Mouse (Mus musculus): ENCODE results near the gene Bcar3. TPM values are rescaled to one million over a fixed set of nuclear protein-coding genes. Genes with fewer than 3 reads are reported as not detected.
"Not testable (repeated sequence)": the region's sequence is repeated elsewhere in the genome, so short reads cannot be mapped to it uniquely, and the experiment has no call there.

The Bcar3 gene
- total RNA-seq, 2 experiments from 2014 or later = 8.0 to 9.1 TPM

DNA sequence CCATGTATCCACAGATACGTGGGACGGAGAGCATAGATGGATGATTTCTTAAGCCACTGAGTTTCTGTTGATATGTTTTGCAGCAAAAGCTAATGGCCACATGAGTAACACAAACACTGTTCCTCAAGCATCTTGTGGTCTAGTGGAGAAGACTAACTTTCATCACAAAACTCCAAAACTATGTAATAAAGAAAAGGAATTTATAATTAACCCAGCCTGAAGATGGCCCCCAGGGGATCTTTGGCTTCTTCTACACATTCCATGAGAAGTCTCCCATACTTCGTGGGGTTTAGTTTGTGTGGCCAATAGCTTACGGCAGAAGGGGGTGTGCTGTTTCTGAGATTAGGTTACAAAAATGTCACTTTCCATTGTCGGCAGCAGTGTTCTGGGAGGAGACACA, 92.5 kb downstream of the Bcar3 start:
- DNase-seq = no peak

DNA sequence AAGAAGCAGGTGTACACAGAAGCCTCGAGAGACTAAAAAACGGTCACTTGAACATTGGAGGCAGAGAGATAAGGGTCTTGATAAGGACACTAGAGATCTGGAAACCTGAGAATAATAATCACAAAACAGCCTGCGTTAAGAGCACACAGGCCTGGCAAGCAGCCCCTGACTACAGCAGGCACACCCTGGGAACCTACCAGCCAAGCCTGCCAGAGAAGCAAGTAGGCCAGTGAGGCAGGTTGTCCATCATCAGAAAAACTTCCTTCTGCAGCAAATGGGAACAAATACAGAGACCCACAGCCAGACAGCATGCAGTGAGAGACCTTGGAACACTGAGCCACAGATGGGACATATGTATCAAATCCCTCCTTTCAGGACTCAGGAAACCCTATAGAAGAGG, 93.8 kb downstream of the Bcar3 start:
- DNase-seq = no peak

DNA sequence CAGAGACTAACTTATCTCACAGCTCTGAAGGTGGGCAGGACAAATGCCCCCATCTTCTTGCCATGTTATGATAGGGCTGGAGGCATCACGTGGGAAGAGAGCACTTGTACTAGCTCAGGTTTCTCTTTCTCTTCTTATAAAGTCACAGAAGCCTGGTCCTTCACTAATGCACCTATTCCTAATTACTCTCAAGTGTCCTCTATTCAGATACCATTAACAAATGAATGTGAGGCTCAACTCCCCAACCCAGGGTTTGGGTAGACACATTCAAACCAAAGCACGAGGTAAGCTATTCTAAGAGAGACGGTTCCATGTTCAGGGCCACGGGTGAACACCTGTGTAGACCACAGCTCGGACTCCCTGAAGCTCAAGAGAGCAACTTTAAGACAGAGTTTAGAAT, 96.0 kb downstream of the Bcar3 start:
- DNase-seq = no peak

DNA sequence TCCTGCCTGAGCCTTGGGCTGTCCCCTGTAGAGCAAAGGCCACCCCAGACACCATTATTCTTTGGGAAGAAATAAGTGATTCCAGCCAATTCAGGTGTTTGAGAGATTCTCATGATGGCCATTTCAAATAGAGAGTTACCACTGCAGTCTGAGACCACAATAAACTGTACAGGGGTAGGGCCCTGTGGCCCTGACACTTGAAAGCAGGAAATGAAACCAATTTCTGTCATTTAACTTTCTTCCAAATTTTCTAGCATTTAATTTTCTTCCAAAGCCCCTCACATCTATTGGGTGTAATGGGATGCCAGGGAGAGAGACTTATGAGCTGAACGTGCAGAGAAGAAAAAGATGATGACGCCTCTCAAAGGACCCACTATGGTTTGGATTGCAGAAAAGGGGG, 97.2 kb downstream of the Bcar3 start:
- DNase-seq = no peak

DNA sequence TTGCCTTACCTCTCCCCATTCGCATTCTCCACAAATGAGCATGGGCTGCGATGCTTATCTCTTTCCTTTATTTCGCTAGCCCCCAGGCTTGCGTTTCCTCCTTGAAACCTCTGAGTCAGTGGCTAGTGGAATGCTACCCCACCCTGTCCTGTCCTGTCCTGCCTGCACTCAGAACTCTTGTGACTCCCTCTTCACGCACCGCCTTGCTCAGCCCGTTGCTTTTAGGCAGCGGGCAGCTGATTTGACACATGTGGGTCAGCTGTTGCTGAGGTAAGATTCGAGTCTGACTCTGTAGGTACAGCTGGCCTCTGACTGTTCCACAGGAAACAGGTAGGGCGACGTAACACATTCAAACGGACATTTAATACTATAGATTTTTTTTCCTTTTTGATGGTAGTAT, 97.9 kb downstream of the Bcar3 start:
- DNase-seq = no peak

DNA sequence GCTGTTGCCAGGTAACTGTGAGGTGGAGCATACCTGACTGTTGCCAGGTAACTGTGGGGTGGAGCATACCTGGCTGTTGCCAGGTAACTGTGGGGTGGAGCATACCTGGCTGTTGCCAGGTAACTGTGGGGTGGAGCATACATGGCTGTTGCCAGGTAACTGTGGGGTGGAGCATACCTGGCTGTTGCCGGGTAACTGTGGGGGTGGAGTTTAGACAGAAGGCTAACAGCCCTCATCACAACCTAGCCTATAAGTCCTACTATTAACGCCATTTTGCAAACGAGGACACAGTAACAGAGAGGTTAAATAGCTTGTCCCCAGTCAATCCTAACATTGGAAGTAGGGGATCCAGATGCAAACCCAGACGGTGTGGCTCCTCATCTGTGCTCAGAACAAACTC, 99.5 kb downstream of the Bcar3 start:
- not testable (repeated sequence) for DNase-seq

DNA sequence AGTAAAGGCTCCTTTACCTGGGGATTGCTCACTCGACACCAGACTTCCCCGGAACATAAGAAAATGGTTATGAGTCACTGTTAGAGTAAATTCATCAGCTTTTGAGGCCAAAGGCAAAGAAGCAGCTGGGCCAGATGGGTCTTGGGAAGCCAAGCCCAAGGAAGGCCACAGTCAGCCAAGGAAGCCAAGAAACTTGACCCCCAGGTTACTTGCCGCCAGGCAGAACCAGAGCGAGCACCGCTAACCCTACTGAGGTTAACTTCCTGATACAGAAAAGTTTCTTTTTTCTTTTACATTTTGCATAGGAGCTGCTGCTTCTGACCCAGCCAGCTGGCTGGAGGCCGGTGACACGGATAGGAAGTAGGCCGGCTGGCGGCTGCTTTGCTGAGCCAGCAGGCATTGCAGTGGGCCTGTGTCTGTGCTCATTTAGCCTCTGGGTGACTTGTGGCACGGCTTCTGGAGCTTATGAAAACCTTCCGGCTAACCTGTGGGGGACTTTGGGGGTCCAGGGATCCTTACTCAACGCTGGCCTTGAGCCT, 100.0 kb downstream of the Bcar3 start:
- DNase-seq = no peak

DNA sequence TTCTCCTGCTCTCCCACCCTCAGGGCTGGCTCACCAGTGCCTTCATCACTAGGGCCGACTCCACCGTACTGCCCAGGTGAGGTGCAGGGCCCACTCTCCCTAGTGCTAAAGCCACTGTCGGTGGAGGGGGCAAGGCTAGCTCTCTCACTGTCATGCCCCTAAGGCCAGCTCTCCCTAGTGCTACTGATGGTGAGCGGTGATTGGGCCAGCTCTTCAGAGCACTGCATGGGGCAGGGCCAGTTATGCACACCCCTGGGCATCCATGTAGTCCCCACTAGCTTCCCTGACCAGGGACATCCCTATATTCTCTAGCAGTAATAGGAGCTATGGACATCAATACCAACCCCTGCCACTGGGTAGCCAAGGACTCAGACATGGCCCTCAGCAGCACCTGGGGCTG, 103.0 kb downstream of the Bcar3 start:
- DNase-seq = no peak

DNA sequence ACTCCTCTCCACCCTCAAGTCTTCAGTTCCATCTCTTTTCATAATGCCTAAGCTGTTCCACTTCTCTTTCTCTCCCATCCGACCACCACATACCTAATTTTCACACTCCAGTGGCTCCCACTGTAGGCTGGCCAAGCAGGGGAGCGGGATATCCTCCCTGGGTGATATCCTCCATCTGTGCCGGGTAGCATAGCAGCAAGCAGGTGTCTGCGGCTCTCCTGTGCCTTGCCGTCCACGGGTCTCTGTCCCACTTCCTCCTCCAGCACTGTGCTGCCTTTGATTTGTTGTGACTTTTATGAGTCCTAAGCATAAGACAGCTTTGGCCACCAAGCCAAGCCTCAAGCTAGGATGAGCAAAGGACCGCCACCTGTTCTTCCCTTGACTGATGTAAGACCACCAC, 103.5 kb downstream of the Bcar3 start:
- no peak for DNase-seq

DNA sequence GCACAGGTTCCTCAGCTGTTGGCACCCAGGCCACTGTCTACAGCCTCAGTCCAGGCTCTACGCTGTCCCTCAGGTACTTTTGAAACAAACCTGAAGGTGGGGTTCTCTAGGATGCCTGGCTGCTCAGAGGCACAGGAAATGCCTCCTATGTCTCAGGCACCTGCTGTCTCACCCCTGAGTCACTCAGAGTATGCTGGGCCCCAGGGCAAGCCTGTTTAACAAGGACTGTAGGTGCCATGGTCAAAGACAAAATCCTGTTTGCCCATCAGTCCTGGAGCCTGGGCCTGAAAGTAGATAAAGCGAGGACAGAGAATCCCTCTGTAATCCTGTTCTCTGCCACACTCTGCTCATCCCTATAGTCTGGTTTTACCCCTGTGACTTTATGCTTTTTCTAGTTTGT, 107.1 kb downstream of the Bcar3 start:
- DNase-seq = no peak

DNA sequence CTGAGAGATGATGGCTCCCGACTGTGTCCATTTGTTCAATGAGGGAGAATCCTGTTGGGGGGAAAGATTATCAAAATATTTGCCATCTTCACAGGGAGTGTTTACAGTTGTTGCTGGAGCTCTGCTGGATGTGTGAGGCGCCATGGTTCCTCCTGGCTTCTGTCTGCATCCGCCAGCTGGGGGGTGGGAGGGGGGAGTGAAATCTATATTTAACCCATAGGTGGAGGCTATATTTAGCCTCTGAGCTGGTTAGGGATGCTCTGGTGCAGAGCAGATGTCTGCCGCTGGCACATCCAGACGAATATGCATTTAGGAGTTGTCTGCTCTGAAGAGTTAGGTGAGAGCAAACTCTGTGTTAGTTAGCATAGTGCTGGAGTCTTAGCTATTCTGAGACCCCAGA, 108.2 kb downstream of the Bcar3 start:
- no peak for DNase-seq

DNA sequence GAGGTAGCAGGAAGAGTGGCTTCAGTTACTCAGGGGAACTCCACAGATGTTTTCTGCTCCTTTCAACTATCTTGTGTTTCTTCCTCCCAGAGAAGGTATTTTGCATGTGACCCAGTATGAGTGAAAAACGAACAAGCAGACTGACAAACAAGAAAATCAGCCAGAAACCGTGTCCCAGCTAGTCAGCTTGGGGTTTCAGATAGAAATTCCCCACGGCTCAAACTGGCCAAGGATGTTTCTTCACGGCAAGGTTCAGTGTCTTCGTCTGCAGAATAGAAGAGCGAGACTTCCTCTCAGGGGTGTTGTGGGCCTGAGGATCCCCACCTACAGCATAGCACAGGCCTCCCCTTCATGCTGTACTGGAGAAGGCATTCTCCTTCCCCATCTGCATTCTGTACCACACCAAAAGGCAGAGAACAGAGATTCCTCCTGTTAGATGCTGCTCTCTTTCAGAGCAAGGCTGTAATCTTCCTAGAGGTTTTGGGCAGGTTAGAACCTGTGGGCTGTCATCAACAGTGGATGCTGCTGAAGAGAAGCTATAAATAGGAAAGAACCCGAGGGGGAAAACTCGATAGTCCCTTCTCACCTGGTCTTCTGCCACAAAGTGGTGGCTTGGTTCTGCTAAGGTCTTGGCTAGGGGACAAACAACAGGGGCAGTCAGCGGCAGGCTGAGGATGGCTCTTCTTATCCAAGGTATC, 110.1 kb downstream of the Bcar3 start:
- no peak for DNase-seq

DNA sequence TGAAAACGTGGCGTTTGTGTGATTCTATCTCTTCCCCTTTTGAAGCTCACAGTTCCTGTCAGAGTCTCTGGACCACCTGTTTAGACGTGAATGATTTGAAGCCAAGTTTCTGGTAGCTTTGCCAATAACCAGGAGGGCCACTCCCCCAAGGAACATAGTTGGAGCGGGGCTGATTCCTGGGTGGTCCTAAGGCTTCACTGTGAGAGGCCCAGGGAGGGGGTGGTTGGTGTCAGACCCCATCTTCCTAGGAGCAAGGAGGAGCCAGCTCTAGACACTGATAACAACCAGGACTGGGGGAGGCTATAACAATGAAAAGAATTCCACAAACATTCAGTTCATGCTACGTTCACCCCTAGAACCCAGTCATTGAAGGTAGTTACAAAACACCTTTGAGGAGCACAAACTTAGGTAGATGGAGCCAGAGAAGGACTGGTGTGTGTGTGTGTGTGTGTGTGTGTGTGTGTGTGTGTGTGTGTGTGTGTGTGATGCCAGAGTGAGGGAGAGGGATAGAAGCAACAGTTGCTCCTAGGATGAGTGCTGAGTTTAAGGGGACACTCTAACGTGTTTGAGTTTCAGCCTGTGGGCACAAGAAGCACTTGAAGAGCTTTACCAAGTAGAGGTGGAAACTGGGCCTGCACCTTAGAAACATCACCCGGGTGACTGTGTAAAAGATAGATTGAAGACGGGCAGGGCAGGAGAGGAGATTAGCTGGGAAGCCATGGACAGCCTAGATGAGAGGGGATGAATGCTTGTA, 111.4 kb downstream of the Bcar3 start:
- no peak for DNase-seq

DNA sequence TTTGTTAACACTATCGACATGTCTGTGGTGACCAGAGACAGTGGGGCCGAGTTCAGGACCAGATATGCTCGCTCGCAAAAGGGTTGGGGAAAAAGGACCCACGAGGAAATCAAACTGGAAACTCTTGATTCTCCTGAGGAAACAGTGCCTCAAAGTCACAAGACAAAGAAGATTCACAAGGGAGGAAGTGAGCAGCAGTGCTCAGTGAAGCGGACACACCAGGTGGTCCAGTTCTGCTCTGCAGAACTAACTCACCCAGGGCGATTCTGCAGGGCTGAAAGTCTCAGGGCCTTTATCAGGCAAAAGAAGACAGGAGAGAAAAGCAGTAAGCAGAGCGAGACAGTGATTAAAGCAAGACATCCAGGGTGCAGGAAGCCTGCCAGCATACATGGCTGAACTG, 112.5 kb downstream of the Bcar3 start:
- no peak for DNase-seq

DNA sequence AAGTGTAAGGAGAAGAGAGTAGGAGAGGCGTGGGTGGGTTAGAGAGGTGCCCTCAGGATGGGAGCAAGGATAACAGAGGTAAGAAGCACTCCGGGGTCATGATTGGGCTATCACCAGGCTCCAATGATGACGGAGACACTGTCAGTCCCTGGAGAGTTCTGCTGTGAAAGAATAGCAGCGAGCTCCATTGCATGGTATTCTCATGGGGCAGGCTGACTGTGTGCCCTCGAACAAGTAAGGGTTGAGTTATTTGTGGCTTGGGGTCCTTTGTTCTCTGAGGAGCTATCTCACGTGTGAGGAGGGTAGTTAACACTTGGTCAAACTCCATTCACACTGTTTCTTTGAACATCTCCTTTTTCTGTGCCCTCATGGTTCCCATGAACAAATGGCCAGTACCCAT, 113.8 kb downstream of the Bcar3 start:
- no peak for DNase-seq

DNA sequence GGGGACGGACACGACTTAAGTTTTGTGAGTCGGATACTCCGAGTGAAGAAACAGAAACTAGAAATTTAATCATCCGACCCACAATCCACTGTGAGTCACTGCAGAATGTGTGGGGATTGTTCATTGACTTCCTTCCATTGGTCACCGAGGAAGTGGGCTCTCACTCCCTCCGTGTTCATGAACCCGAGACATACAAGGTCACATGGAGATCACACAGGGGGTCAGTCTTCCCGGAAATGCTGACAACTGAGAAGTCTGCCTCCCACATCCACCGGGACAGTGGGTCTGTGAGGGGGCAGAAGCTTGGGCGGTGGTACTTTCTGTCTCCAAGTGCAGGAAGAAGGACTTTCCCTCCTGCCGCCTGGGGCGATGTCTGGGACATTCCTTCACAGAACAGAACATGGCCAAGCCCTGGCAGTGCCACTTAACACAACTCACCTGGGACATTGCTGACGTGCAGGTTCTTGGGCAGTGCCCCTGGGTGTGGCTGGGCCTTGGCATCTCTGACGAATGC, 114.9 kb downstream of the Bcar3 start:
- DNase-seq = no peak

DNA sequence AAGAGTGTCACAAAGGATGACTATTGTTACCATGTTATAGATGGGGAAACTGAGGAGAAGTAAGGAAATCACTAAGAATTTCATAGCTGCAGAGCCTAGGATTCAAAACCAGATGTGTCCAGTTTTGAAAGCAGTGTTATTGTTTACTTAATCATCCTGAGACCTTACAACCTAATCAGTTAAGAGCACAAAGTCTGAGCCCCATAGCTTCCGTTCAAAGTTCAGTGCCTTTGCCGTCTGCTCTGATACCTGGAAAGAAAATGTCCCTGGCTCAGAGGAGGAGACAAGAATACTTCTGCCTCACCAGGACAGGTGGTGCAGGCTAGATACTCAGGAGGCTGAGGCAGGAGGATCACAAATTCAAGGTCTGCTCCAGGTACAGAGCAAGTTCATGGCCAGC, 117.7 kb downstream of the Bcar3 start:
- DNase-seq = no peak

DNA sequence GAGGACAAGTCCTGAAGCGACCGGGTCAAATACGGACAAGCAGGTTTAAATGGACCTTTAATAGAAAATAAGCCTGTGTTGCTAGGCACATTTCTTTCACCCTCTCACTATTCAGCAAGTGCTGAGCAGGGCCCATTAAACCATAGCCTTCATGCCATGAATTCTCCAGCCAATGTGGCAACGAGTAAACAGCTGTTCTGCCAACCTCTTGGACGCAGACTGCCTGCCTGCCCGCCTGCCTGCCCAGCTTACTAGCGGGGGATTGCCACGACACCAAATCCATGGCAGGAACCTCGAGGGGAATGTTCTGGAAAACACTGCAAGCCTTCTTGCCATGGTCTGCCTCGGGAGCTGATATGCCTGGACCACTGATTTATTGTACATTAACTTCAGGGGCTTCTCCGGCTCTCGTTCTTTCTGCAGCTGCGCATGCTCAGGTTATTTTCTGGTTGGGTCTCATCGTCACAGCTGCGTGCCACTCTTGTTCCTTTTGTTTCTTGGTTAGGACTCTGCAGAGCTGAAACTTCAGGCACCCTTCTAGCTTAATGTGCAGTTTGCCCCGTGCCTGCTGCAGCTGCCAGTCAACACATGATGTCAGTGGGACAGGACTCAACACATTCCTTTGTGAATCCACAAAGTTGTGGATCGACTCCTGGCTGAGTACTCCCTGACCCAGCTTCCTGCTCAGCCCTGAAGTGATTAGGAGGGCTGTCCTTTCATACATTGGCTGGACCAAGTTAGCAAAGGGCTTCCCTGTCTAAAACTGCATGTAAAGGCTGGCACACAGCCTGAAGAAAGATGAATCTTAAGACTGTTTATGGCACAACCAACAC, 120.0 kb downstream of the Bcar3 start:
- DNase-seq = peak; percentile 50 to 54

DNA sequence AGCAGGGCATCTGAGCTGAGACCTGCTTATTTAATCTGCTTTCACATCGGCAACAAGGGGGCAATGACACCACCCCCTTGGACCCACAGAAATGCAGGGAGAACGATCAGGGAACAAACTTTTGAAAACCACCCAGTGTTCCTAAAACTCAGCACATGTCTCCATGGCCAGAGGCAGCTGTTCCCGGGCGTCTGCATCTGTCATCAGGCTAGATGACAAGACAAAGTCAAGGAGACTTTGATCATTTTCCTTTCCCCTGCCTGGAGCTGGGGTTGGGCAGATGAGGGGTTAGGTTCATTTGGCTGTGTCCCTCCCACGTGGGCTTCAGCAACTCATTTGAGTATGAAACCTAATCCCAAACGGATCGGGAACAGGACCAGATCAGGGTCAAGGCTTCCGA, 120.9 kb downstream of the Bcar3 start:
- no peak for DNase-seq

DNA sequence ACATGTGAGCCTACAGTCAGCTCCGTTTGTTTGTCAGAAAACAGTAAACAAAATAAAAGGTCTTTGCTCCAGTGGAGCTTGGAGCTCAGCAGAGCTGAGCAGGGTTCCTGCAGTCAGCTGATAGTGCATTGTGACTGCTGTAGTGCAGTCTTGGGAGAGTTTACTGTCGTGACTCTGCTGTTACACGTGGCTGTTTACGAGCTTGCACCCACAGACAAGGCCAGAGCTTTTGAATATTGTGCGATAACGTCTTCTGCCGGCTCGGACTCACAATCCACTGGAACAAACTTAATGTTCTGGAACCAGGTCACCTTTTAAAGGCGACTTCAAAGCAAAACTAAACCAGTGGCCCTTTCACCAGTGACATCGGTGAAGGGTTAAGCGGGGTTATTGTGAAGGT, 123.5 kb downstream of the Bcar3 start:
- DNase-seq = no peak

DNA sequence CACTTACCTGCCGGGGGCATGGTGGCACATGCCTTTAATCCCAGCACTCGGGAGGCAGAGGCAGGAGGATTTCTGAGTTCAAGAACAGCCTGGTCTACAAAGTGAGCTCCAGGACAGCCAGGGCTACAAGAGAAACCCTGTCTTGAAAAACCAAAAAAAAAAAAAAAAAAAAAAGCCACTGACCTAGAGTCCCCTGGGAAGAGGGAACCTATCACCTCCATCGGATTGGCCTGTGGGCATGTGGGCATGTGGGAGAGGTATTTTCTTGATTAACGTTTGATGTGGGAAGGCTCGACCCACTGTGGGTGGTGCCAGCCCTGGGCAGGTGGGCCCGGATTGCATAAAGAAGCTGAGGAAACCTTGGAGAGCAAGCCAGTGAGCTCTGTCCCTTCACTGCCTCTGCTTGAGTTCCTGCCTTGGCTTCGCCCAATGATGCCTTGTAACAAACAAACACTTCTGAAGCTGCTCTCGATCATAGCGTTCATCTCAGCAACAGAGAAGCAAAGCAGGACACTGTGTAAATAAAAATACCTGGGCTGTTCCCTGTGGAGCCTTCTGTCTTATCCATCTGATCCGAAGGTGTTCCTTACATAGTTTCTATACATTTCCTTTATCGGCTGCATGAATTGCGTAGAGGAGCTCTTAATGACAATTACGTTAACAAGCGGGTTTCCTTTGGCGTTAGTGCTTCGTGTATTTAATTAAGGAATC, 124.8 kb downstream of the Bcar3 start:
- no peak for DNase-seq
